Mouse (Mus musculus): ENCODE results near the gene Vangl2. TPM values are rescaled to one million over a fixed set of nuclear protein-coding genes. Genes with fewer than 3 reads are reported as not detected.

Gene Vangl2
- total and polyA plus RNA-seq, 2 experiments, result 0.28 to 0.49 TPM

GRCm38 (mm10) chr1:171983372-171984001 is 44.8 kb downstream of the Vangl2 start:
- 63% methylated on average over 3 of the region's 3 CpGs for WGBS
- Histone ChIP-seq H3K27ac (replicated peaks; ENCODE audit: insufficient read depth, low read depth, low read length) (no peak overlapping the region), H3K4me1 (ENCODE audit: control insufficient read depth, insufficient read depth, low read length) (no peaks in the 10 kb centered on the region), H3K4me3 (ENCODE audit: insufficient read depth, low read depth, low read length) (no peak overlapping the region), H3K79me2 (ENCODE audit: control insufficient read depth, insufficient read depth, low read length) (no peaks in the 10 kb centered on the region), H3K36me3 (ENCODE audit: control insufficient read depth, insufficient read depth, low read length) (no peaks in the 10 kb centered on the region), H3K27me3 (ENCODE audit: control insufficient read depth, insufficient read depth, low read length) (0 out of 2 replicates have a peak, but pooled peaks cover 2% of the 10 kb centered on the region), H3K9ac (ENCODE audit: low read depth, low read length) (no peak overlapping the region)
- TF ChIP-seq CTCF (IDR thresholded peaks at IDR 0.05; ENCODE audit: low read depth, low read length) (no peak), POLR2A (IDR thresholded peaks at IDR 0.05; ENCODE audit: extremely low read depth, insufficient read depth, low read length) (no peak)
- DNase-seq (ENCODE audit: extremely low read depth, low read depth, low spot score), result no peak

- WGBS, result 71% methylated on average over 4 of the region's 4 CpGs
- no peaks in the 10 kb centered on the region for H3K79me2 ChIP-seq (ENCODE audit: control insufficient read depth, insufficient read depth, low read length)
- H3K4me3 ChIP-seq (ENCODE audit: insufficient read depth, low read depth, low read length), result no peak overlapping the region
- no peak for TF ChIP-seq POLR2A (IDR thresholded peaks at IDR 0.05; ENCODE audit: extremely low read depth, insufficient read depth, low read length)
- TF ChIP-seq CTCF (IDR thresholded peaks at IDR 0.05; ENCODE audit: low read depth, low read length), result no peak
- no peak for DNase-seq (ENCODE audit: extremely low read depth, low read depth, low spot score)
- H3K27ac ChIP-seq (replicated peaks; ENCODE audit: insufficient read depth, low read depth, low read length), result no peak overlapping the region
- no peak overlapping the region for H3K9ac ChIP-seq (ENCODE audit: low read depth, low read length)
- 0 out of 2 replicates have a peak, but pooled peaks cover 2% of the 10 kb centered on the region for H3K27me3 ChIP-seq (ENCODE audit: control insufficient read depth, insufficient read depth, low read length)
- no peaks in the 10 kb centered on the region for H3K36me3 ChIP-seq (ENCODE audit: control insufficient read depth, insufficient read depth, low read length)
- H3K4me1 ChIP-seq (ENCODE audit: control insufficient read depth, insufficient read depth, low read length), result no peaks in the 10 kb centered on the region
Observed at GRCm38 (mm10) chr1:171982740-171983139, 45.5 kb downstream of the Vangl2 start.

GRCm38 (mm10) chr1:171982170-171982569 is 46.1 kb downstream of the Vangl2 start:
- TF ChIP-seq POLR2A (IDR thresholded peaks at IDR 0.05; ENCODE audit: extremely low read depth, insufficient read depth, low read length) (no peak), CTCF (IDR thresholded peaks at IDR 0.05; ENCODE audit: low read depth, low read length) (no peak)
- Histone ChIP-seq H3K36me3 (ENCODE audit: control insufficient read depth, insufficient read depth, low read length) (no peaks in the 10 kb centered on the region), H3K4me1 (ENCODE audit: control insufficient read depth, insufficient read depth, low read length) (no peaks in the 10 kb centered on the region), H3K79me2 (ENCODE audit: control insufficient read depth, insufficient read depth, low read length) (no peaks in the 10 kb centered on the region), H3K27me3 (ENCODE audit: control insufficient read depth, insufficient read depth, low read length) (0 out of 2 replicates have a peak, but pooled peaks cover 2% of the 10 kb centered on the region), H3K4me3 (ENCODE audit: insufficient read depth, low read depth, low read length) (no peak overlapping the region), H3K27ac (replicated peaks; ENCODE audit: insufficient read depth, low read depth, low read length) (no peak overlapping the region), H3K9ac (ENCODE audit: low read depth, low read length) (no peak overlapping the region)
- no peak for DNase-seq (ENCODE audit: extremely low read depth, low read depth, low spot score)
- 68% methylated on average over 5 of the region's 5 CpGs for WGBS

- no peaks in the 10 kb centered on the region for H3K36me3 ChIP-seq (ENCODE audit: control insufficient read depth, insufficient read depth, low read length)
- H3K27me3 ChIP-seq (ENCODE audit: control insufficient read depth, insufficient read depth, low read length), result 0 out of 2 replicates have a peak, but pooled peaks cover 2% of the 10 kb centered on the region
- no peak for TF ChIP-seq CTCF (IDR thresholded peaks at IDR 0.05; ENCODE audit: low read depth, low read length)
- no peak for TF ChIP-seq POLR2A (IDR thresholded peaks at IDR 0.05; ENCODE audit: extremely low read depth, insufficient read depth, low read length)
- H3K4me1 ChIP-seq (ENCODE audit: control insufficient read depth, insufficient read depth, low read length), result no peaks in the 10 kb centered on the region
- H3K79me2 ChIP-seq (ENCODE audit: control insufficient read depth, insufficient read depth, low read length), result no peaks in the 10 kb centered on the region
- WGBS, result 95% methylated on average over 13 of the region's 13 CpGs
- no peak overlapping the region for H3K9ac ChIP-seq (ENCODE audit: low read depth, low read length)
- no peak for DNase-seq (ENCODE audit: extremely low read depth, low read depth, low spot score)
- H3K4me3 ChIP-seq (ENCODE audit: insufficient read depth, low read depth, low read length), result no peak overlapping the region
- no peak overlapping the region for H3K27ac ChIP-seq (replicated peaks; ENCODE audit: insufficient read depth, low read depth, low read length)
Observed at GRCm38 (mm10) chr1:171979969-171980730, 48.1 kb downstream of the Vangl2 start.

GRCm38 (mm10) chr1:171977891-171978290 is 50.4 kb downstream of the Vangl2 start:
- Histone ChIP-seq H3K27me3 (ENCODE audit: control insufficient read depth, insufficient read depth, low read length) (no peaks in the 10 kb centered on the region), H3K4me1 (ENCODE audit: control insufficient read depth, insufficient read depth, low read length) (no peaks in the 10 kb centered on the region), H3K9ac (ENCODE audit: low read depth, low read length) (no peak overlapping the region), H3K36me3 (ENCODE audit: control insufficient read depth, insufficient read depth, low read length) (no peaks in the 10 kb centered on the region), H3K79me2 (ENCODE audit: control insufficient read depth, insufficient read depth, low read length) (no peaks in the 10 kb centered on the region), H3K27ac (replicated peaks; ENCODE audit: insufficient read depth, low read depth, low read length) (no peak overlapping the region), H3K4me3 (ENCODE audit: insufficient read depth, low read depth, low read length) (no peak overlapping the region)
- DNase-seq (ENCODE audit: extremely low read depth, low read depth, low spot score), result no peak
- WGBS, result 100% methylated on average over 2 of the region's 2 CpGs
- no peak for TF ChIP-seq POLR2A (IDR thresholded peaks at IDR 0.05; ENCODE audit: extremely low read depth, insufficient read depth, low read length)
- TF ChIP-seq CTCF (IDR thresholded peaks at IDR 0.05; ENCODE audit: low read depth, low read length), result no peak

Data from liver, adult 2 months (tissue).